Comparison of ENCODE assay signal across 8 mouse cellular contexts in genomic region chr1:176800728-176801365, GRCm38 (mm10). TPM values are rescaled to one million over a fixed set of nuclear protein-coding genes. Genes with fewer than 3 reads are reported as not detected.
DNase-seq lines count a peak whose midpoint lies in the region; ATAC-seq lines count a peak whose summit lies in the region.

No protein-coding gene starts in this region.

- no peak overlapping the region for H3K27ac ChIP-seq in hindbrain, embryonic 11.5 days (ENCODE audit: low read depth, low read length)
- H3K27ac ChIP-seq in hindbrain, embryonic 10.5 days = no peak overlapping the region
- no peak overlapping the region for H3K27ac ChIP-seq in forebrain, embryonic 14.5 days (ENCODE audit: low read depth, low read length)
- no peak overlapping the region for H3K27ac ChIP-seq in liver, embryonic 11.5 days (ENCODE audit: low read depth, low read length)

- H3K9ac ChIP-seq in hindbrain, embryonic 11.5 days (ENCODE audit: low read depth, low read length) = no peak overlapping the region
- no peak overlapping the region for H3K9ac ChIP-seq in forebrain, embryonic 14.5 days (ENCODE audit: low read length)
- H3K9ac ChIP-seq in liver, embryonic 11.5 days (ENCODE audit: low read depth, low read length) = no peak overlapping the region

- no peaks in the 10 kb centered on the region for H3K4me1 ChIP-seq in hindbrain, embryonic 11.5 days (replicated peaks; ENCODE audit: control insufficient read depth, insufficient read depth, low read length)
- H3K4me1 ChIP-seq in hindbrain, embryonic 10.5 days (replicated peaks) = no peaks in the 10 kb centered on the region
- peaks cover 6% of the 10 kb centered on the region; the same call in 1 of the 2 replicates for H3K4me1 ChIP-seq in forebrain, embryonic 14.5 days (ENCODE audit: control insufficient read depth, insufficient read depth, low read length)
- H3K4me1 ChIP-seq in liver, embryonic 11.5 days (replicated peaks; ENCODE audit: control insufficient read depth, insufficient read depth, low read length) = no peaks in the 10 kb centered on the region

- no peaks in the 10 kb centered on the region for H3K27me3 ChIP-seq in hindbrain, embryonic 11.5 days (ENCODE audit: control insufficient read depth, insufficient read depth, low read length)
- no peaks in the 10 kb centered on the region for H3K27me3 ChIP-seq in hindbrain, embryonic 10.5 days (ENCODE audit: insufficient read depth, poor library complexity, severe bottlenecking)
- no peaks in the 10 kb centered on the region for H3K27me3 ChIP-seq in forebrain, embryonic 14.5 days (replicated peaks; ENCODE audit: control insufficient read depth, insufficient read depth, low read length)
- H3K27me3 ChIP-seq in liver, embryonic 11.5 days (replicated peaks; ENCODE audit: control insufficient read depth, insufficient read depth, low read length) = no peaks in the 10 kb centered on the region

- no peak overlapping the region for H3K4me2 ChIP-seq in hindbrain, embryonic 11.5 days (replicated peaks; ENCODE audit: low read depth, low read length)
- H3K4me2 ChIP-seq in forebrain, embryonic 14.5 days (ENCODE audit: low read length) = no peak overlapping the region
- H3K4me2 ChIP-seq in liver, embryonic 11.5 days = no peak overlapping the region

- WGBS in hindbrain, embryonic 11.5 days = 56% methylated on average over 2 of the region's 2 CpGs
- WGBS in hindbrain, embryonic 10.5 days = 72% methylated on average over 2 of the region's 2 CpGs
- WGBS in forebrain, embryonic 14.5 days = 2% methylated on average over 2 of the region's 2 CpGs
- 47% methylated on average over 2 of the region's 2 CpGs for WGBS in liver, embryonic 11.5 days

- H3K4me3 ChIP-seq in hindbrain, embryonic 11.5 days (ENCODE audit: low read depth, low read length) = no peak overlapping the region
- no peak overlapping the region for H3K4me3 ChIP-seq in hindbrain, embryonic 10.5 days
- no peak overlapping the region for H3K4me3 ChIP-seq in forebrain, embryonic 14.5 days (ENCODE audit: low read depth, low read length)
- H3K4me3 ChIP-seq in liver, embryonic 11.5 days (ENCODE audit: low read depth, low read length) = no peak overlapping the region

- no peaks in the 10 kb centered on the region for H3K36me3 ChIP-seq in hindbrain, embryonic 11.5 days (ENCODE audit: control insufficient read depth, insufficient read depth, low read length)
- peaks cover 28% of the 10 kb centered on the region for H3K36me3 ChIP-seq in hindbrain, embryonic 10.5 days
- H3K36me3 ChIP-seq in forebrain, embryonic 14.5 days (ENCODE audit: control insufficient read depth, insufficient read depth, low read length) = no peaks in the 10 kb centered on the region
- H3K36me3 ChIP-seq in liver, embryonic 11.5 days (ENCODE audit: control insufficient read depth, insufficient read depth, low read length) = no peaks in the 10 kb centered on the region

- ATAC-seq in hindbrain, embryonic 11.5 days (ENCODE audit: low FRiP score) = no peak
- ATAC-seq in forebrain, embryonic 14.5 days = peak; percentile 83
- ATAC-seq in liver, embryonic 11.5 days (replicated peaks; ENCODE audit: low FRiP score) = 0 out of 2 replicates have a peak, but pooled peaks have one; percentile 21

- no peaks in the 10 kb centered on the region for H3K9me3 ChIP-seq in hindbrain, embryonic 11.5 days (ENCODE audit: control insufficient read depth, low read length)
- H3K9me3 ChIP-seq in hindbrain, embryonic 10.5 days = no peaks in the 10 kb centered on the region
- no peaks in the 10 kb centered on the region for H3K9me3 ChIP-seq in forebrain, embryonic 14.5 days (replicated peaks; ENCODE audit: control insufficient read depth, low read length)
- H3K9me3 ChIP-seq in liver, embryonic 11.5 days (ENCODE audit: control insufficient read depth, low read length) = no peaks in the 10 kb centered on the region

- DNase-seq in hindbrain, embryonic 11.5 days (ENCODE audit: low spot score) = peak; percentile 25
- no peak for DNase-seq in hindbrain, embryonic 10.5 days (ENCODE audit: low spot score)
- peak; percentile 13 to 47 for DNase-seq in CD8-positive naive resting alpha-beta T cell, adult 2 months (ENCODE audit: low read depth in 2 of 2, low spot score in 2 of 2)
- peak; percentile 90 for DNase-seq in forebrain, embryonic 14.5 days (ENCODE audit: low spot score)
- peak; percentile 72 for DNase-seq in heart, postnatal 4 days
- no peak for DNase-seq in liver, embryonic 11.5 days (ENCODE audit: low spot score)
- peak; percentile 67 to 78 for DNase-seq in right cerebral cortex, postnatal 10 days (ENCODE audit: low spot score in 2 of 2)
- no peak for DNase-seq in cerebellum, adult 18-20 months

RNA-seq across cellular contexts. Expression of gene Cep170, which starts 13.0 kb away (rescaled TPM):
- polyA plus RNA-seq in hindbrain, embryonic 11.5 days (2014; fragmentation: Nextera tagmentation; extraction: Ambion mirVana) = 80.1 and 108 TPM in 2 replicates
- polyA plus RNA-seq in hindbrain, embryonic 10.5 days (2016; fragmentation: Nextera tagmentation; extraction: Ambion mirVana) = 35.5 and 42.4 TPM in 2 replicates
- polyA plus RNA-seq in forebrain, embryonic 14.5 days (2014; fragmentation: Nextera tagmentation; extraction: Ambion mirVana) = 107 and 164 TPM in 2 replicates
- total RNA-seq in heart, postnatal 4 days (2021) = 10 to 100 TPM; 40.4 to 46.8 TPM
- polyA plus RNA-seq in liver, embryonic 11.5 days (2014; fragmentation: Nextera tagmentation; extraction: Ambion mirVana) = 17.5 and 18.6 TPM in 2 replicates

RNA-seq across cellular contexts. Expression of gene Sdccag8, which starts 13.6 kb away (rescaled TPM):
- polyA plus RNA-seq in hindbrain, embryonic 11.5 days (2014; fragmentation: Nextera tagmentation; extraction: Ambion mirVana) = 23.9 and 26.7 TPM in 2 replicates
- polyA plus RNA-seq in hindbrain, embryonic 10.5 days (2016; fragmentation: Nextera tagmentation; extraction: Ambion mirVana) = 22.1 and 25.3 TPM in 2 replicates
- 28.1 and 31.5 TPM in 2 replicates for polyA plus RNA-seq in forebrain, embryonic 14.5 days (2014; fragmentation: Nextera tagmentation; extraction: Ambion mirVana)
- total RNA-seq in heart, postnatal 4 days (2021) = 1 to 10 TPM; 3.5 to 3.6 TPM
- polyA plus RNA-seq in liver, embryonic 11.5 days (2014; fragmentation: Nextera tagmentation; extraction: Ambion mirVana) = 9.4 and 11.7 TPM in 2 replicates

Comparison
In these comparisons a context has a peak if more than half of its experiments do, and no peak if none do; other contexts are left out.
1. DNase-seq: peak in hindbrain, embryonic 11.5 days (single experiment), CD8-positive naive resting alpha-beta T cell, adult 2 months (2 of 2), forebrain, embryonic 14.5 days (single experiment), heart, postnatal 4 days (single experiment) and right cerebral cortex, postnatal 10 days (2 of 2); none in hindbrain, embryonic 10.5 days (single experiment), liver, embryonic 11.5 days (single experiment) and cerebellum, adult 18-20 months (0 of 2).